Mouse (Mus musculus): Measurements from ENCODE around the gene Olfr370. TPM values are rescaled to one million over a fixed set of nuclear protein-coding genes. Genes with fewer than 3 reads are reported as not detected.
"Not testable (repeated sequence)": the region's sequence is repeated elsewhere in the genome, so short reads cannot be mapped to it uniquely, and the experiment has no call there.

Gene Olfr370
- polyA plus RNA-seq, 1 experiment from 2014 or later, result not detected

GRCm38 (mm10) chr8:83568128-83568527 is 32.5 kb downstream of the Olfr370 start:
- Histone ChIP-seq H3K27me3 (no peaks in the 10 kb centered on the region), H3K27ac (no peak overlapping the region), H3K4me2 (peak overlapping the region; percentile 76), H3K4me3 (replicated peaks) (peak overlapping the region; percentile 75), H3K9me3 (replicated peaks) (no peaks in the 10 kb centered on the region), H3K4me1 (replicated peaks) (peaks cover 59% of the 10 kb centered on the region), H3K36me3 (peaks cover 47% of the 10 kb centered on the region), H3K9ac (peak overlapping the region; percentile 83)
- ATAC-seq (ENCODE audit: low read depth) (no peak), DNase-seq (no peak)
- WGBS (ENCODE audit: insufficient replicate concordance), result 66% methylated on average over 5 of the region's 5 CpGs

GRCm38 (mm10) chr8:83568755-83569154 is 33.2 kb downstream of the Olfr370 start:
- 69% methylated on average over 5 of the region's 5 CpGs for WGBS (ENCODE audit: insufficient replicate concordance)
- no peak for ATAC-seq (ENCODE audit: low read depth)
- Histone ChIP-seq H3K4me3 (replicated peaks) (peak overlapping the region; percentile 75; the same call in 1 of the 2 replicates), H3K9ac (peak overlapping the region; percentile 83; the same call in 1 of the 2 replicates), H3K27me3 (no peaks in the 10 kb centered on the region), H3K4me1 (replicated peaks) (peaks cover 59% of the 10 kb centered on the region), H3K9me3 (replicated peaks) (no peaks in the 10 kb centered on the region), H3K27ac (peak overlapping the region; percentile 13; the same call in 1 of the 2 replicates), H3K36me3 (peaks cover 54% of the 10 kb centered on the region), H3K4me2 (peak overlapping the region; percentile 76; the same call in 1 of the 2 replicates)
- DNase-seq, result no peak

GRCm38 (mm10) chr8:83569165-83569564 is 33.6 kb downstream of the Olfr370 start:
- Histone ChIP-seq H3K4me2 (no peak overlapping the region), H3K9ac (0 out of 2 replicates have a peak overlapping the region, but pooled peaks have one; percentile 83)
- ATAC-seq (ENCODE audit: low read depth), result no peak

GRCm38 (mm10) chr8:83570272-83571000 is 34.9 kb downstream of the Olfr370 start:
- Histone ChIP-seq H3K4me2 (no peak overlapping the region), H3K36me3 (peaks cover 65% of the 10 kb centered on the region), H3K4me1 (replicated peaks) (peaks cover 59% of the 10 kb centered on the region), H3K9me3 (replicated peaks) (no peaks in the 10 kb centered on the region), H3K27me3 (no peaks in the 10 kb centered on the region), H3K9ac (no peak overlapping the region), H3K27ac (no peak overlapping the region), H3K4me3 (replicated peaks) (no peak overlapping the region)
- 78% methylated on average over 14 of the region's 15 CpGs for WGBS (ENCODE audit: insufficient replicate concordance)
- ATAC-seq (ENCODE audit: low read depth) (no peak), DNase-seq (no peak)

More at GRCm38 (mm10) chr8:83569165-83569564, 33.6 kb downstream of the Olfr370 start:
- no peak overlapping the region for H3K4me3 ChIP-seq (replicated peaks)
- no peaks in the 10 kb centered on the region for H3K9me3 ChIP-seq (replicated peaks)
- DNase-seq, result no peak
- H3K27me3 ChIP-seq, result no peaks in the 10 kb centered on the region
- 70% methylated on average over 4 of the region's 4 CpGs for WGBS (ENCODE audit: insufficient replicate concordance)
- H3K36me3 ChIP-seq, result peaks cover 58% of the 10 kb centered on the region
- H3K4me1 ChIP-seq (replicated peaks), result peaks cover 59% of the 10 kb centered on the region
- peak overlapping the region; percentile 13; the same call in 1 of the 2 replicates for H3K27ac ChIP-seq

- not testable (repeated sequence) for H3K27ac ChIP-seq; H3K27me3 ChIP-seq; DNase-seq; H3K4me3 ChIP-seq (replicated peaks); H3K4me2 ChIP-seq; ATAC-seq (ENCODE audit: low read depth); H3K9me3 ChIP-seq (replicated peaks); H3K9ac ChIP-seq
- 88% methylated on average over 7 of the region's 7 CpGs for WGBS (ENCODE audit: insufficient replicate concordance)
- Histone ChIP-seq H3K36me3 (peaks cover 65% of the 10 kb centered on the region), H3K4me1 (replicated peaks) (peaks cover 59% of the 10 kb centered on the region)
Observed at GRCm38 (mm10) chr8:83571001-83571340, 35.4 kb downstream of the Olfr370 start.

- Histone ChIP-seq H3K4me3 (replicated peaks) (no peak overlapping the region), H3K27me3 (no peaks in the 10 kb centered on the region), H3K4me1 (replicated peaks) (peaks cover 60% of the 10 kb centered on the region), H3K36me3 (peaks cover 65% of the 10 kb centered on the region), H3K9me3 (replicated peaks) (no peaks in the 10 kb centered on the region), H3K9ac (no peak overlapping the region), H3K27ac (no peak overlapping the region), H3K4me2 (no peak overlapping the region)
- DNase-seq (no peak), ATAC-seq (ENCODE audit: low read depth) (no peak)
- 89% methylated on average over 10 of the region's 10 CpGs for WGBS (ENCODE audit: insufficient replicate concordance)
Observed at GRCm38 (mm10) chr8:83571791-83572190, 36.2 kb downstream of the Olfr370 start.

- Histone ChIP-seq H3K9me3 (replicated peaks) (no peaks in the 10 kb centered on the region), H3K4me1 (replicated peaks) (peaks cover 62% of the 10 kb centered on the region), H3K4me3 (replicated peaks) (no peak overlapping the region), H3K27me3 (no peaks in the 10 kb centered on the region), H3K27ac (no peak overlapping the region; the same call in 1 of the 2 replicates), H3K9ac (no peak overlapping the region), H3K36me3 (peaks cover 65% of the 10 kb centered on the region), H3K4me2 (no peak overlapping the region)
- DNase-seq, result no peak
- 66% methylated on average over 5 of the region's 5 CpGs for WGBS (ENCODE audit: insufficient replicate concordance)
- ATAC-seq (ENCODE audit: low read depth), result no peak
Observed at GRCm38 (mm10) chr8:83572246-83572812, 36.7 kb downstream of the Olfr370 start.

GRCm38 (mm10) chr8:83573140-83573875 is 37.7 kb downstream of the Olfr370 start:
- no peak overlapping the region for H3K4me3 ChIP-seq (replicated peaks)
- H3K9me3 ChIP-seq (replicated peaks), result no peaks in the 10 kb centered on the region
- DNase-seq, result no peak
- peaks cover 63% of the 10 kb centered on the region for H3K36me3 ChIP-seq
- peak overlapping the region; percentile 29; the same call in 1 of the 2 replicates for H3K27ac ChIP-seq
- no peaks in the 10 kb centered on the region for H3K27me3 ChIP-seq
- H3K4me1 ChIP-seq (replicated peaks), result peaks cover 60% of the 10 kb centered on the region
- 58% methylated on average over 18 of the region's 18 CpGs for WGBS (ENCODE audit: insufficient replicate concordance)
- no peak overlapping the region for H3K4me2 ChIP-seq
- no peak overlapping the region for H3K9ac ChIP-seq
- peak; percentile 11; the same call in 1 of the 2 replicates for ATAC-seq (ENCODE audit: low read depth)

- H3K27ac ChIP-seq, result no peak overlapping the region; the same call in 1 of the 2 replicates
- WGBS (ENCODE audit: insufficient replicate concordance), result 83% methylated on average over 15 of the region's 15 CpGs
- ATAC-seq (ENCODE audit: low read depth), result no peak
Observed at GRCm38 (mm10) chr8:83574631-83575315, 39.2 kb downstream of the Olfr370 start.

GRCm38 (mm10) chr8:83575561-83576515 is 40.3 kb downstream of the Olfr370 start:
- DNase-seq (no peak), ATAC-seq (ENCODE audit: low read depth) (no peak)
- Histone ChIP-seq H3K27ac (no peak overlapping the region), H3K27me3 (no peaks in the 10 kb centered on the region), H3K9ac (no peak overlapping the region), H3K4me1 (replicated peaks) (peaks cover 67% of the 10 kb centered on the region), H3K4me3 (replicated peaks) (no peak overlapping the region), H3K9me3 (replicated peaks) (no peaks in the 10 kb centered on the region), H3K4me2 (no peak overlapping the region), H3K36me3 (peaks cover 46% of the 10 kb centered on the region)
- WGBS (ENCODE audit: insufficient replicate concordance), result 77% methylated on average over 17 of the region's 17 CpGs

More at GRCm38 (mm10) chr8:83574631-83575315, 39.2 kb downstream of the Olfr370 start:
- no peak overlapping the region for H3K4me3 ChIP-seq (replicated peaks)
- peaks cover 57% of the 10 kb centered on the region for H3K36me3 ChIP-seq
- H3K9me3 ChIP-seq (replicated peaks), result no peaks in the 10 kb centered on the region
- no peak overlapping the region for H3K9ac ChIP-seq
- H3K4me1 ChIP-seq (replicated peaks), result peaks cover 64% of the 10 kb centered on the region
- no peak overlapping the region for H3K4me2 ChIP-seq
- DNase-seq, result no peak
- H3K27me3 ChIP-seq, result no peaks in the 10 kb centered on the region

Measured in liver, embryonic 13.5 days (tissue).